Mouse (Mus musculus) bone marrow macrophage, adult 2 months (primary cell): Measurements from ENCODE around the gene Gnpat. TPM values are rescaled to one million over a fixed set of nuclear protein-coding genes. Genes with fewer than 3 reads are reported as not detected.

ENCODE experiments used
- H3K27ac ChIP-seq: 2 replicates; pipeline ENCODE4 v1.5.1; 2012; ENCODE audit warnings: low read depth, low read length; ENCODE audit not compliant: insufficient read depth
- H3K4me1 ChIP-seq: 2 replicates; pipeline ENCODE4 v1.6.1; 2012; ENCODE audit warnings: low read length; ENCODE audit not compliant: control insufficient read depth, insufficient read depth
- H3K4me3 ChIP-seq: 2 replicates; pipeline ENCODE4 v1.5.1; 2012; ENCODE audit warnings: mild to moderate bottlenecking, low read length, moderate library complexity; ENCODE audit not compliant: insufficient read depth
- CTCF ChIP-seq: IDR thresholded peaks from 2 replicates; pipeline ENCODE4 v1.5.1; 2012; ENCODE audit warnings: low read depth, mild to moderate bottlenecking, low read length, moderate library complexity
- POLR2A ChIP-seq: IDR thresholded peaks from 2 replicates; pipeline ENCODE4 v1.6.1; 2012; ENCODE audit warnings: mild to moderate bottlenecking, low read depth, low read length, borderline replicate concordance
- polyA plus RNA-seq: library from polyadenylated mRNA; stranded (reverse); fragments of >200 nt; gene quantifications from 2 replicates; pipeline ENCODE4 v1.2.4, GENCODE M21; 2012; ENCODE audit not compliant: missing spikeins, insufficient read depth, insufficient read length

Gnpat gene
- polyA plus RNA-seq, 1 experiment, result 34.6 TPM

GRCm38 (mm10) chr8:124930086-124930485 is 67.3 kb downstream of the Gnpat start:
- peaks cover 20% of the 10 kb centered on the region for H3K4me1 ChIP-seq

GRCm38 (mm10) chr8:124930649-124931048 is 67.8 kb downstream of the Gnpat start:
- no peak for TF ChIP-seq POLR2A
- no peak overlapping the region for H3K27ac ChIP-seq
- no peak overlapping the region for H3K4me3 ChIP-seq
- H3K4me1 ChIP-seq, result peaks cover 20% of the 10 kb centered on the region

More at GRCm38 (mm10) chr8:124930086-124930485, 67.3 kb downstream of the Gnpat start:
- Histone ChIP-seq H3K27ac (no peak overlapping the region), H3K4me3 (no peak overlapping the region)
- no peak for TF ChIP-seq CTCF
- TF ChIP-seq POLR2A, result no peak

GRCm38 (mm10) chr8:124932435-124932834 is 69.6 kb downstream of the Gnpat start:
- H3K27ac ChIP-seq, result no peak overlapping the region
- TF ChIP-seq CTCF (no peak), POLR2A (no peak)
- no peak overlapping the region for H3K4me3 ChIP-seq
- H3K4me1 ChIP-seq, result peaks cover 12% of the 10 kb centered on the region

- Histone ChIP-seq H3K4me3 (no peak overlapping the region), H3K4me1 (peaks cover 12% of the 10 kb centered on the region), H3K27ac (no peak overlapping the region)
- TF ChIP-seq CTCF, result no peak
- no peak for TF ChIP-seq POLR2A
These were observed 72.3 kb downstream of the Gnpat start for GRCm38 (mm10) chr8:124935116-124935515.

- TF ChIP-seq POLR2A, result no peak
- no peak for TF ChIP-seq CTCF
- H3K4me1 ChIP-seq, result peaks cover 10% of the 10 kb centered on the region
- H3K27ac ChIP-seq, result no peak overlapping the region
- no peak overlapping the region for H3K4me3 ChIP-seq
These were observed 73.9 kb downstream of the Gnpat start for GRCm38 (mm10) chr8:124936699-124937098.

- no peak overlapping the region for H3K27ac ChIP-seq
These were observed 74.5 kb downstream of the Gnpat start for GRCm38 (mm10) chr8:124937293-124937692.

More at GRCm38 (mm10) chr8:124937293-124937692, 74.5 kb downstream of the Gnpat start:
- no peak overlapping the region for H3K4me3 ChIP-seq
- peaks cover 7% of the 10 kb centered on the region for H3K4me1 ChIP-seq
- TF ChIP-seq CTCF (no peak), POLR2A (no peak)

Other genes starting within 250 kb of the Gnpat start
- gene 2310022B05Rik, start 199.7 kb upstream of the Gnpat start, polyA plus RNA-seq, result 8.7 and 9.3 TPM in 2 replicates
- 30.6 and 33.5 TPM in 2 replicates for gene Ttc13, start 141.1 kb upstream of the Gnpat start, polyA plus RNA-seq
- 3.9 and 4.5 TPM in 2 replicates for gene Arv1, start 140.9 kb upstream of the Gnpat start, polyA plus RNA-seq
- gene Fam89a, start 111.2 kb upstream of the Gnpat start, polyA plus RNA-seq, result not detected in 2 replicates
- gene Trim67, start 69.9 kb upstream of the Gnpat start, polyA plus RNA-seq, result 0.09 TPM in 1 of 2 replicates, not detected in the other
- gene 2810004N23Rik, start 87 bp downstream of the Gnpat start, polyA plus RNA-seq, result 12.8 and 16.6 TPM in 2 replicates
- 11.8 and 12.4 TPM in 2 replicates for gene Exoc8, start 34.7 kb downstream of the Gnpat start, polyA plus RNA-seq
- gene Sprtn, start 34.9 kb downstream of the Gnpat start, polyA plus RNA-seq, result 14.1 and 14.5 TPM in 2 replicates
- gene Egln1, start 86.3 kb downstream of the Gnpat start, polyA plus RNA-seq, result 27.7 and 30.9 TPM in 2 replicates
- 32.7 and 36.9 TPM in 2 replicates for gene Tsnax, start 150.0 kb downstream of the Gnpat start, polyA plus RNA-seq
- gene Disc1, start 191.2 kb downstream of the Gnpat start, polyA plus RNA-seq, result 2.8 and 4.1 TPM in 2 replicates